Mouse (Mus musculus) E14TG2a.4 (cell line): ENCODE results near the gene Sbno1.

Experiments
- CTCF ChIP-seq: conservative IDR thresholded peaks from 2 replicates; pipeline ENCODE4 v1.5.1; 2014; ENCODE audit warnings: low read length
- NANOG ChIP-seq: IDR thresholded peaks from 2 replicates; pipeline ENCODE4 v1.6.1; 2014; ENCODE audit warnings: borderline replicate concordance, low read length, mixed read lengths

- TF ChIP-seq NANOG (no peak), CTCF (no peak)
Observed at GRCm38 (mm10) chr5:124412163-124412562, 13.6 kb downstream of the Sbno1 start.
